Mouse (Mus musculus) kidney, adult 2 months (tissue): ENCODE measurements at regions not wholly inside any gene's neighbourhood (a gene's known extent, or its start where the extent isn't known, plus 50 kb on each side); places are given as distances from the start of the nearest gene placed in this dataset.

Experiments used
- DNase-seq: peaks from one replicate; pipeline ENCODE4 v3.0.0; 2021
- H3K27ac ChIP-seq: fragments of 200-500 bp; 2 replicates; pipeline ENCODE4 v1.5.1; 2012; ENCODE audit warnings: low read depth, low read length, control low read depth, inconsistent platforms; ENCODE audit not compliant: insufficient read depth
- H3K27me3 ChIP-seq: fragments of 200-500 bp; replicated peaks from 2 replicates; pipeline ENCODE4 v1.6.1; 2012; ENCODE audit warnings: mild to moderate bottlenecking, moderate library complexity, low read length, inconsistent platforms; ENCODE audit not compliant: control insufficient read depth, insufficient read depth
- H3K36me3 ChIP-seq: fragments of 200-500 bp; 2 replicates; pipeline ENCODE4 v1.6.1; 2012; ENCODE audit warnings: mild to moderate bottlenecking, moderate library complexity, low read length, inconsistent platforms; ENCODE audit not compliant: control insufficient read depth, insufficient read depth
- H3K4me1 ChIP-seq: fragments of 200-500 bp; 2 replicates; pipeline ENCODE4 v1.6.1; 2011; ENCODE audit warnings: low read length; ENCODE audit not compliant: control insufficient read depth, insufficient read depth
- H3K4me3 ChIP-seq: fragments of 200-500 bp; 2 replicates; pipeline ENCODE4 v1.5.1; 2011; ENCODE audit warnings: mild to moderate bottlenecking, low read depth, low read length, control low read depth; ENCODE audit not compliant: insufficient read depth
- CTCF ChIP-seq: fragments of 200-500 bp; conservative IDR thresholded peaks from 2 replicates; pipeline ENCODE4 v1.5.1; 2011; ENCODE audit warnings: low read depth, mild to moderate bottlenecking, control low read depth, low read length, moderate library complexity, mixed read lengths; ENCODE audit not compliant: insufficient read depth, insufficient read length
- POLR2A ChIP-seq: fragments of 200-500 bp; IDR thresholded peaks from one replicate; pipeline ENCODE4 v1.6.1; 2011; ENCODE audit warnings: low read depth, low read length, control low read depth
- WGBS: fragments of 180-500 bp; shearing (Covaris S2); methylation state at CpG from one replicate; pipeline ENCODE4 v1.1.7; 2018; 5-methylcytosine and 5-hydroxymethylcytosine counted together

DNA sequence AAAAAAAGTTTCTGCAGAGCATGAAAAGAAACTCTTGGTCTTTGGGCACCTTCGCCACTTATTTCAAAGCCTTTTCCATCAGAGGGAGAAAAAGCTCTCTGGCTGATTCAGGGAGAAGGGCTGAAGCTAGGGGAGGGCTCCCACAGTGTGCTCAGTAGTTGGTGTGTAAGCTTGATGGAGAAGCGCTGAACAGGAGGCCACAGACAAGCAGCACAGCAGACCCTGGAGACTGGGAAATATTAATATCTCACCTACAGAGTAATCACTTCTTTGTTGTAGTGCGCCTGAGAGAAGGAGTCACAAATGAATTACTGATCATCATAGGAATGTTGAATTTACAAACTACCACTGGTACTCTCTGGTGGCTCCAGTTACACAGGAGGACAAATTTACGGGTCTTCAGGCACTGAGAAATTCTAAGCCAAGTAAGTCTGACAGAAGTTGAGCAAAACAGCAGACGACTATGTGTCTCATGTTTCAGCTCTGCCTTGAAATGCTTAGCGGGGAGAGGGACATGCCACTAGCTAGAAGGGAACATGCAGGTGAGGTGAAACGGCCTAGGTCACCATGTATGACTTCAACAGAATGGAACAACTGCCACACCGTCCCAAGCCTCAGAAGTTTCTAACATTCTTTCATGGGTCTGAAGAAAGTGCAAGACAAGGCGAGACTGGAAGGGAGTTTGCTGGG, 350.9 kb upstream of the Map3k7 start:
- no peaks in the 10 kb centered on the region for H3K27me3 ChIP-seq
- no peak overlapping the region for H3K27ac ChIP-seq
- WGBS = 63% methylated on average over 9 of the region's 9 CpGs
- H3K36me3 ChIP-seq = no peaks in the 10 kb centered on the region
- DNase-seq = no peak
- TF ChIP-seq CTCF (no peak), POLR2A (no peak)
- H3K4me3 ChIP-seq = no peak overlapping the region
- H3K4me1 ChIP-seq = no peaks in the 10 kb centered on the region

DNA sequence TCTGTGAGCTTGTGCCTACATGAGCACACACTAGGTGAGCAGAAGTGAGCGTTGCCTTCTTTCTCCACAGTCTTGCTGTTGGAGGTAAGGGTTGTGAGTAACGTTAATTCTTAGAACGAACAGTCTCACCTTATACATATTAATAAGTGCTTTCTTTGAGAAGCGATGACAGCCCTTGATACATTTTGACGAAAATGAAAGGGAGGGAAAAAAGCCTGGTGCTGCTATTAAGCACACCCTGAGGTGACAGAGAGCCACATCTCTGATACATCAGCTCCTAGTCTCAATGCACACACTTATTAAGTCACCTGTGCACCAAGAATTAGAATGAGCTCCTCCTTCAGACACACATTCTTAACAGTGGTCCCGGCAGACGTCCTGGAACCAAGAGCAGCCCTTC, 346.3 kb upstream of the Map3k7 start:
- no peak overlapping the region for H3K4me3 ChIP-seq
- H3K27ac ChIP-seq = no peak overlapping the region
- no peaks in the 10 kb centered on the region for H3K27me3 ChIP-seq
- no peak for DNase-seq
- 74% methylated on average over 7 of the region's 7 CpGs for WGBS
- no peaks in the 10 kb centered on the region for H3K4me1 ChIP-seq
- TF ChIP-seq POLR2A = no peak
- no peak for TF ChIP-seq CTCF
- H3K36me3 ChIP-seq = no peaks in the 10 kb centered on the region

DNA sequence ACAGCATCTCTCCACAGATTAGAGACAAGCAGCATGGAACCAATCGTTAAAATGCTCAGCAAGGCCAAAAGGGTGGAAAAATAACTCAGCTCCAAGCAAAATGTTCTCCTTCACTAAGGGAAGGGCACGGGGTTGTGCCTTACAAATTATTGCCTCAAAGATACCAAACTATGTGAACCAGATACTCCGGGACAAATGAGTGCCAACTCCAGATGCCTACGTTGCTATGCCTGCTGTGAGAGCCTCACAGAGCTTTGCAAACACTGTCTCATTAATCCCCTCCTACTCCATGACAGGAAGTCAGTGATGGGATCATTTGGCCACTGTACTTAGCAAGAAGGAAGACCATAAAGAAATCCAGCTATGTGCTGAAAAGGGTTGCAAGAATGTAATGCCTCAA, 345.9 kb upstream of the Map3k7 start:
- no peaks in the 10 kb centered on the region for H3K36me3 ChIP-seq
- H3K27me3 ChIP-seq = no peaks in the 10 kb centered on the region
- no peaks in the 10 kb centered on the region for H3K4me1 ChIP-seq
- DNase-seq = no peak
- no peak overlapping the region for H3K27ac ChIP-seq
- TF ChIP-seq POLR2A (no peak), CTCF (no peak)
- H3K4me3 ChIP-seq = no peak overlapping the region
- WGBS = 45% methylated on average over 4 of the region's 4 CpGs

DNA sequence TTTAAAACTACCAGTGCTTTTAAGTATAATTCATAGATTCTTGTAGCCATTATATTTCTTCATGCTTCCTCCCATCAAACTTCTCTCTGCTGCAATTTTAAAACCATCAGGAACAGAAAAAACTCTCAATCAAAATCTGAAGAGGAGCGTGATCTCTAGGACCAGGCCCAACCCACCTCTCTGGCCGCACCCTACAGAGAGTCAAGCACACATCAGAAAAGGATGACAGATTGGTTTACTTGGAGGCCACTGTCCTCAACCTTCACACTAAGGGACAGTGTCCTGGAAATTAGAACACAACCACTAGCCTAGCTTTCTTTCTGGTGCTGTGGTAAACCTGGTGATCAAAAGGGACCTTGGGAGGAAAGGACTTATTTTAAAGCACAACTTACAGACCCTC, 342.7 kb upstream of the Map3k7 start:
- no peaks in the 10 kb centered on the region for H3K36me3 ChIP-seq
- DNase-seq = no peak
- TF ChIP-seq POLR2A (no peak), CTCF (no peak)
- 95% methylated on average over 2 of the region's 2 CpGs for WGBS
- H3K4me1 ChIP-seq = no peaks in the 10 kb centered on the region
- no peak overlapping the region for H3K27ac ChIP-seq
- H3K4me3 ChIP-seq = no peak overlapping the region
- H3K27me3 ChIP-seq = no peaks in the 10 kb centered on the region

DNA sequence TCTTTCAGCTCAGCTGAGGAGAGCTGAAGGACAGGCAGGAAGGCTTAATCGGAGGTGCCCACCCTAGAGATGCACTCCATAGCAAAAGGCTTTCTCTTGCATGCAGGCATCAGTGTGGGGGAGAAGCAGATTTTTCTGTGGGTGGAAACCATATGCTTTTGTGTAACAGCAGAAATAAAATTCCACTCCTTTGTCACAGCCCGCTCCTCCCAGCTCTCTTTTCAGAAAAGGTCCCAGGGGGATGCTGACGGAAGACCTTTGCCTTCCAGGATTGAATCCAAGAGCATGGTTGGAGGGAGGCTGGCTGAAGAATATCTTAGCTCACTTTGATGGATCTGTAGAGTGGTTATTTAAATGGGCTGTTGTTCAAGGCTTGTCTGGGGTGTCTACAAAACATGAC, 336.8 kb upstream of the Map3k7 start:
- 62% methylated on average over 3 of the region's 3 CpGs for WGBS
- Histone ChIP-seq H3K27me3 (no peaks in the 10 kb centered on the region), H3K36me3 (no peaks in the 10 kb centered on the region), H3K4me1 (no peaks in the 10 kb centered on the region), H3K27ac (no peak overlapping the region), H3K4me3 (no peak overlapping the region)
- TF ChIP-seq CTCF = no peak
- no peak for TF ChIP-seq POLR2A
- no peak for DNase-seq

DNA sequence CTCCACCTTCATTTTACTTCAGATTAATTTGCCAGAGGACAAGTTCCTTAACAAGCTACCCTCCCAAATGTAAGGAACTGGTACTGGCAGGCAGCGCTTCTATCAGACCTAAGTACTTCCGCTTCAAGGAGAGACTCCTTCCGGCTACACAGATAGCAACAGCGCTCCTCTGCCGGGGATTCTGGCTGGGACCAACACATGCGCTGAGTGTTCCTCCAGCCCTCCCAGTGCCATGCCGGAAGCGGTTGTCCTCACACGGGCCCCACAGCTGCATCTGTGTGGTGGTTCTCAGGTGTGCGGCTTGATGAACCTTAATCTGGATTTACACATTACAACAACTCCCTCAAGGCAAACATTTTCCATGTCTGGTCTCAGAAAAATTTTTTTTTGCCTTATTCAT, 336.1 kb upstream of the Map3k7 start:
- no peak for TF ChIP-seq POLR2A
- no peak for TF ChIP-seq CTCF
- H3K4me3 ChIP-seq = no peak overlapping the region
- DNase-seq = no peak
- no peaks in the 10 kb centered on the region for H3K27me3 ChIP-seq
- no peaks in the 10 kb centered on the region for H3K36me3 ChIP-seq
- no peak overlapping the region for H3K27ac ChIP-seq
- WGBS = 91% methylated on average over 10 of the region's 10 CpGs
- H3K4me1 ChIP-seq = no peaks in the 10 kb centered on the region

DNA sequence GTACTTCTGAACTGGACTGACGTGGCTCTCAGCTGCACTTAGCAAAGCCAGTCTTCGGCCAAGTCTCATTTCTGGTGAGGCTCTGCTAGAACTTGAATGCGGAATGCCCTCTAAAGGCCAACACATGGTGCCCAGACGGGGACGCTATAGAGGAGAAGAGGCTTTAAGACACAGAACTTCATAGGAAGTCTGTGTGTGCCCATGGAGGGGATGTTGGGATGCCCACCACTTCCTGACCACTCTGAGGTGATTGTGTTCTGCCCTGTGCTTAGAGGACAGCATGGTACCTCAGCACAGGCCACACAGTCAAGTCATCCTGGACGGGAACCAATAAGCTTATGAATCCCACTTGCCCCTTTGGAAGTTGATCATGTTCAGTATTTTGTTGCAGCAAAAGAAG, 325.3 kb upstream of the Map3k7 start:
- TF ChIP-seq CTCF = no peak
- TF ChIP-seq POLR2A = no peak
- Histone ChIP-seq H3K27me3 (no peaks in the 10 kb centered on the region), H3K27ac (no peak overlapping the region), H3K4me1 (no peaks in the 10 kb centered on the region), H3K36me3 (no peaks in the 10 kb centered on the region), H3K4me3 (no peak overlapping the region)
- WGBS = 90% methylated on average over 6 of the region's 6 CpGs
- DNase-seq = no peak
